16 mouse cellular contexts compared by ENCODE assay signal in the genomic region with DNA sequence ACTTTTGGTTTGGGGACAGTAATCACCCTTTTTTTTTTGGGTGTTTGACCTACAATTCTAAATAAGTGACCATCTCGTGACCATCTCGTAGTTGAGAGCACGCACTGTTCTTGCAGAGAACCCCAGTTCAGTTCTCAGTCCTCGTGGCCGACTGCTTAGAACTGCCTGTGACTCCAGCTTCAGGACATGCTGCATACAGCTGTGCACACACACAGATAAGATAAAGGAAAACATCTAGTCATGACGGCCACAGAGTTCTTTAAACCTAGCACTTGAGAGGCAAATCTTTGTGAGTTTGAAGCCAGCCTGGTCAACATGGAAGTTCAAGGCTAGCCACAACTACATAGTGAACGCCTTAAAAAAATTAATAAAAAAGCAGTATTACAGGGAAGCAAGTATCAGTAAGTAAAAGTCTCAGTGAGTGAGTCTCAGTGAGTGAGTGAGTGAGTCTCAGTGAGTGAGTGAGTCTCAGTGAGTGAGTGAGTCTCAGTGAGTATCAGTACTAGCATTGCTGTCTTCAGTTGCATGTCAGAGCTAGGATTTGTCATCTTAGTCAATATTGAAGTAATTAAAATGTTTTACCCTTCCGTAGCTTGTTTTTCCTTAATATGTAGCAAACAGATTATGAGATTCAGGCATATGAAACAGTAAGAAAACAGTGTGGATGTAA.
DNase-seq lines count a peak whose midpoint lies in the region; ATAC-seq and TF ChIP-seq lines count a peak whose summit lies in the region.
"Had no signal": no experiment of that assay in that cellular context is flagged by ENCODE, and none has a peak within 500 bp of the region (broad histone marks: within the 10 kb centered on the region; RNA-seq: fewer than 3 reads in every experiment).

No protein-coding gene starts in this region.

- no peak for DNase-seq in heart, embryonic 10.5 days (ENCODE audit: low spot score)
- DNase-seq in G1E (ENCODE audit: low spot score), result no peak
- DNase-seq in c-Kit-negative CD71-positive TER-119-positive erythroid progenitor cells, embryonic 14.5 days (ENCODE audit: low read depth, low spot score), result peak; percentile 43
- peak; percentile 43 to 49 (median 45) for DNase-seq in liver, embryonic 14.5 days (ENCODE audit: low read depth in 3 of 3, low spot score in 3 of 3)
- DNase-seq in lung, postnatal 0 days (ENCODE audit: low spot score), result no peak
- no peak for DNase-seq in lung, postnatal 36 days
- DNase-seq: adrenal gland, adult 2 months; cerebellum, adult 2 months; forebrain, postnatal 0 days; gastrocnemius, adult 2 months had no signal

- ATAC-seq in heart, embryonic 13.5 days (ENCODE audit: extremely low read depth, insufficient number of reproducible peaks, low FRiP score, low TSS enrichment), result no peak
- peak; percentile 70 for ATAC-seq in G1E (ENCODE audit: extremely low read depth, insufficient number of reproducible peaks, low FRiP score, poor library complexity, severe bottlenecking)
- peak; percentile 90 for ATAC-seq in liver, embryonic 14.5 days (ENCODE audit: insufficient read depth)
- no peak for ATAC-seq in lung, postnatal 0 days
- ATAC-seq: forebrain, postnatal 0 days; intestine, embryonic 15.5 days had no signal

- no peak overlapping the region for H3K4me2 ChIP-seq in heart, embryonic 13.5 days
- H3K4me2 ChIP-seq in liver, embryonic 14.5 days (ENCODE audit: low read depth), result peak overlapping the region; percentile 32
- no peak overlapping the region for H3K4me2 ChIP-seq in lung, postnatal 0 days (replicated peaks; ENCODE audit: low read depth, low read length)
- H3K4me2 ChIP-seq: hindbrain, embryonic 14.5 days; intestine, embryonic 15.5 days had no signal

- peaks cover 66% of the 10 kb centered on the region for H3K4me1 ChIP-seq in heart, embryonic 13.5 days
- peaks cover 46% of the 10 kb centered on the region for H3K4me1 ChIP-seq in heart, embryonic 10.5 days
- peaks cover 66% of the 10 kb centered on the region for H3K4me1 ChIP-seq in G1E (ENCODE audit: insufficient read depth, low read depth, low read length)
- H3K4me1 ChIP-seq in liver, embryonic 14.5 days (replicated peaks; ENCODE audit: control insufficient read depth in 2 of 2, insufficient read depth in 2 of 2, low read length in 1 of 2), result peaks cover 29 to 32% of the 10 kb centered on the region in 2 experiments
- H3K4me1 ChIP-seq in lung, postnatal 0 days (ENCODE audit: insufficient read depth, low read depth, low read length), result peaks cover 8% of the 10 kb centered on the region; the same call in 1 of the 2 replicates

- H3K4me3 ChIP-seq in heart, embryonic 13.5 days, result no peak overlapping the region
- no peak overlapping the region for H3K4me3 ChIP-seq in heart, embryonic 10.5 days
- H3K4me3 ChIP-seq in G1E (ENCODE audit: low read depth, low read length), result no peak overlapping the region
- H3K4me3 ChIP-seq in liver, embryonic 14.5 days (ENCODE audit: insufficient read depth in 1 of 2, low read depth in 2 of 2, low read length in 2 of 2), result no peak overlapping the region
- no peak overlapping the region for H3K4me3 ChIP-seq in lung, postnatal 0 days (ENCODE audit: low read depth, low read length)
- H3K4me3 ChIP-seq: embryonic facial prominence, embryonic 10.5 days; erythroblast, embryonic 14.5 days; gastrocnemius, adult 2 months; intestine, embryonic 15.5 days had no signal

- H3K9me3 ChIP-seq in heart, embryonic 13.5 days, result no peaks in the 10 kb centered on the region
- no peaks in the 10 kb centered on the region for H3K9me3 ChIP-seq in heart, embryonic 10.5 days
- H3K9me3 ChIP-seq in G1E (replicated peaks), result no peaks in the 10 kb centered on the region
- no peaks in the 10 kb centered on the region for H3K9me3 ChIP-seq in liver, embryonic 14.5 days (ENCODE audit: control insufficient read depth, low read length)
- no peaks in the 10 kb centered on the region for H3K9me3 ChIP-seq in lung, postnatal 0 days (ENCODE audit: low read length)
- H3K9me3 ChIP-seq: embryonic facial prominence, embryonic 10.5 days; intestine, embryonic 15.5 days had no signal

- peak overlapping the region; percentile 13 for H3K27ac ChIP-seq in heart, embryonic 13.5 days (replicated peaks)
- H3K27ac ChIP-seq in heart, embryonic 10.5 days, result no peak overlapping the region
- H3K27ac ChIP-seq in liver, embryonic 14.5 days, result peak overlapping the region; percentile 27; the same call in 1 of the 2 replicates
- H3K27ac ChIP-seq in lung, postnatal 0 days (ENCODE audit: low read length), result no peak overlapping the region
- H3K27ac ChIP-seq: embryonic facial prominence, embryonic 10.5 days; gastrocnemius, adult 2 months; hindbrain, embryonic 14.5 days; intestine, embryonic 15.5 days; macrophage had no signal

- peak; percentile 77 for TF ChIP-seq EP300 in liver, embryonic 14.5 days (IDR thresholded peaks at IDR 0.05; ENCODE audit: low read depth)
- TF ChIP-seq EP300 in lung, postnatal 0 days (IDR thresholded peaks at IDR 0.05), result no peak

- TF ChIP-seq CTCF in G1E (IDR thresholded peaks at IDR 0.05; ENCODE audit: low read depth, low read length), result no peak
- TF ChIP-seq CTCF in liver, embryonic 14.5 days (IDR thresholded peaks at IDR 0.05; ENCODE audit: low read depth), result no peak
- no peak for TF ChIP-seq CTCF in lung, postnatal 0 days (IDR thresholded peaks at IDR 0.05)

- H3K27me3 ChIP-seq in heart, embryonic 13.5 days (replicated peaks), result no peaks in the 10 kb centered on the region
- no peaks in the 10 kb centered on the region for H3K27me3 ChIP-seq in heart, embryonic 10.5 days (ENCODE audit: insufficient read depth, poor library complexity, severe bottlenecking)
- no peaks in the 10 kb centered on the region for H3K27me3 ChIP-seq in G1E (ENCODE audit: insufficient read depth, low read length)
- no peaks in the 10 kb centered on the region for H3K27me3 ChIP-seq in liver, embryonic 14.5 days (ENCODE audit: control insufficient read depth, insufficient read depth, low read length)
- no peaks in the 10 kb centered on the region for H3K27me3 ChIP-seq in lung, postnatal 0 days (replicated peaks; ENCODE audit: insufficient read depth, low read length)
- H3K27me3 ChIP-seq: intestine, embryonic 15.5 days had no signal

- H3K9ac ChIP-seq in heart, embryonic 13.5 days, result no peak overlapping the region
- H3K9ac ChIP-seq in liver, embryonic 14.5 days (replicated peaks), result no peak overlapping the region
- H3K9ac ChIP-seq in lung, postnatal 0 days (replicated peaks; ENCODE audit: low read depth), result no peak overlapping the region
- H3K9ac ChIP-seq: forebrain, postnatal 0 days; hindbrain, embryonic 14.5 days; intestine, embryonic 15.5 days had no signal

- no peaks in the 10 kb centered on the region for H3K36me3 ChIP-seq in heart, embryonic 13.5 days
- no peaks in the 10 kb centered on the region for H3K36me3 ChIP-seq in heart, embryonic 10.5 days
- H3K36me3 ChIP-seq in G1E (replicated peaks), result peaks cover 8% of the 10 kb centered on the region
- no peaks in the 10 kb centered on the region for H3K36me3 ChIP-seq in liver, embryonic 14.5 days (replicated peaks; ENCODE audit: control insufficient read depth, insufficient read depth, low read depth)
- no peaks in the 10 kb centered on the region; the same call in 1 of the 2 replicates for H3K36me3 ChIP-seq in lung, postnatal 0 days (ENCODE audit: insufficient read depth, low read length)
- H3K36me3 ChIP-seq: intestine, embryonic 15.5 days had no signal

- WGBS in heart, embryonic 13.5 days, result 49% methylated on average over 8 of the region's 8 CpGs
- 49% methylated on average over 8 of the region's 8 CpGs for WGBS in heart, embryonic 10.5 days
- WGBS in liver, embryonic 14.5 days (ENCODE audit: insufficient replicate concordance), result 34% methylated on average over 8 of the region's 8 CpGs
- WGBS in lung, postnatal 0 days, result 73% methylated on average over 8 of the region's 8 CpGs

Comparison
In these comparisons a context has a peak if more than half of its experiments do, and no peak if none do; other contexts are left out.
1. H3K27ac ChIP-seq: peak in heart, embryonic 13.5 days (single experiment) and liver, embryonic 14.5 days (single experiment); none in heart, embryonic 10.5 days (single experiment) and lung, postnatal 0 days (single experiment).
2. ATAC-seq: peak in G1E (single experiment) and liver, embryonic 14.5 days (single experiment); none in heart, embryonic 13.5 days (single experiment) and lung, postnatal 0 days (single experiment).
3. DNase-seq: peak in c-Kit-negative CD71-positive TER-119-positive erythroid progenitor cells, embryonic 14.5 days (single experiment) and liver, embryonic 14.5 days (3 of 3); none in heart, embryonic 10.5 days (single experiment), G1E (single experiment), lung, postnatal 0 days (single experiment) and lung, postnatal 36 days (single experiment).